Comparison of ENCODE assay signal across 17 mouse cellular contexts in genomic region chr12:83524329-83524728, GRCm38 (mm10). TPM values are rescaled to one million over a fixed set of nuclear protein-coding genes. Genes with fewer than 3 reads are reported as not detected.
DNase-seq lines count a peak whose midpoint lies in the region; ATAC-seq and TF ChIP-seq lines count a peak whose summit lies in the region.
"Had no signal": no experiment of that assay in that cellular context is flagged by ENCODE, and none has a peak within 500 bp of the region (broad histone marks: within the 10 kb centered on the region; RNA-seq: fewer than 3 reads in every experiment).

No protein-coding gene starts in this region.

- H3K27ac ChIP-seq in gastrocnemius, adult 2 months: peak overlapping the region; percentile 90
- peak overlapping the region; percentile 7 for H3K27ac ChIP-seq in heart, postnatal 0 days (ENCODE audit: low read depth)
- no peak overlapping the region for H3K27ac ChIP-seq in hindbrain, embryonic 10.5 days
- H3K27ac ChIP-seq: neural tube, embryonic 12.5 days had no signal

- no peaks in the 10 kb centered on the region for H3K36me3 ChIP-seq in heart, postnatal 0 days (replicated peaks; ENCODE audit: control insufficient read depth, insufficient read depth, low read length)
- H3K36me3 ChIP-seq in hindbrain, embryonic 10.5 days: peaks cover 9% of the 10 kb centered on the region; the same call in 1 of the 2 replicates

- intact Hi-C loops in gastrocnemius, adult 2 months (cut with DNase I): loop anchor here (2.0 to 5.0 kb wide), 2 partner anchors 20 to 108 kb away; partner anchors contain the start of gene Rbm25
- intact Hi-C loops in heart, postnatal 36 days (cut with DNase I): no loop called here
- intact Hi-C loops in left cerebral cortex, postnatal 36 days (cut with DNase I): no loop called here

- peaks cover 14% of the 10 kb centered on the region for H3K4me1 ChIP-seq in heart, postnatal 0 days (ENCODE audit: control insufficient read depth, insufficient read depth)
- H3K4me1 ChIP-seq in hindbrain, embryonic 10.5 days (replicated peaks): peaks cover 36% of the 10 kb centered on the region

- H3K27me3 ChIP-seq in heart, postnatal 0 days (ENCODE audit: control insufficient read depth, insufficient read depth, low read length): no peaks in the 10 kb centered on the region
- H3K27me3 ChIP-seq in hindbrain, embryonic 10.5 days (ENCODE audit: insufficient read depth, poor library complexity, severe bottlenecking): no peaks in the 10 kb centered on the region
- H3K27me3 ChIP-seq: neural tube, embryonic 12.5 days had no signal

- TF ChIP-seq EP300 in heart, postnatal 0 days (IDR thresholded peaks at IDR 0.05; ENCODE audit: low read depth): no peak

- no peak overlapping the region for H3K9ac ChIP-seq in heart, postnatal 0 days (replicated peaks; ENCODE audit: low read depth, low read length)
- H3K9ac ChIP-seq: forebrain, postnatal 0 days; neural tube, embryonic 12.5 days had no signal

- no peak overlapping the region for H3K4me2 ChIP-seq in heart, postnatal 0 days (ENCODE audit: low read depth, low read length)
- H3K4me2 ChIP-seq: neural tube, embryonic 12.5 days had no signal

- H3K4me3 ChIP-seq in gastrocnemius, adult 2 months: no peak overlapping the region
- H3K4me3 ChIP-seq in heart, postnatal 0 days (ENCODE audit: low read depth, low read length): no peak overlapping the region
- no peak overlapping the region for H3K4me3 ChIP-seq in hindbrain, embryonic 10.5 days
- H3K4me3 ChIP-seq: erythroblast, embryonic 14.5 days; neural tube, embryonic 12.5 days had no signal

- 58% methylated on average over 5 of the region's 5 CpGs for WGBS in heart, postnatal 0 days
- 81% methylated on average over 5 of the region's 5 CpGs for WGBS in hindbrain, embryonic 10.5 days

- H3K9me3 ChIP-seq in heart, postnatal 0 days (replicated peaks; ENCODE audit: control insufficient read depth, low read length): no peaks in the 10 kb centered on the region
- H3K9me3 ChIP-seq in hindbrain, embryonic 10.5 days: no peaks in the 10 kb centered on the region
- H3K9me3 ChIP-seq: neural tube, embryonic 12.5 days had no signal

- TF ChIP-seq CTCF in gastrocnemius, adult 2 months (IDR thresholded peaks at IDR 0.05): peak; percentile 55
- TF ChIP-seq CTCF in heart, postnatal 0 days (IDR thresholded peaks at IDR 0.05; ENCODE audit: low read depth): peak; percentile 5; the same call in 1 of the 2 replicates

- DNase-seq in gastrocnemius, adult 2 months: peak; percentile 75
- no peak for DNase-seq in gastrocnemius, postnatal 10 days
- DNase-seq in heart, postnatal 0 days (ENCODE audit: low spot score): no peak
- DNase-seq in heart, postnatal 36 days: no peak
- DNase-seq in cerebellum, adult 9-10 months: peak; percentile 53
- DNase-seq in hindbrain, embryonic 10.5 days (ENCODE audit: low spot score): no peak
- DNase-seq in left cerebral cortex, postnatal 36 days (ENCODE audit: low spot score in 2 of 2): no peak
- DNase-seq: B cell, adult 2 months; forebrain, postnatal 0 days; kidney, adult 8-10 months; kidney, postnatal 36 days; lung, postnatal 14 days; spleen, adult 18-20 months; thymus, adult 18-20 months had no signal

- ATAC-seq in heart, postnatal 0 days (ENCODE audit: insufficient read depth, low read depth): no peak
- ATAC-seq: forebrain, postnatal 0 days; inflammation-experienced regulatory T-cells, adult 6 months had no signal

RNA-seq across cellular contexts. Expression of gene Dcaf4, which starts 4.1 kb away (rescaled TPM):
- total RNA-seq in gastrocnemius, adult 2 months (2021): 10 to 100 TPM; 18.0 to 24.5 TPM
- total RNA-seq in gastrocnemius, postnatal 10 days (2021): 10 to 100 TPM; 26.1 to 26.5 TPM
- total RNA-seq in heart, postnatal 0 days (2014; rRNA removed; ENCODE audit: low replicate concordance): 33.4 and 47.3 TPM in 2 replicates
- 19.2 and 19.7 TPM in 2 replicates for polyA plus RNA-seq in heart, postnatal 0 days (2015; fragmentation: Nextera tagmentation; extraction: Ambion mirVana)
- total RNA-seq in heart, postnatal 36 days (2021): 10 to 100 TPM; 14.8 to 17.7 TPM
- polyA plus RNA-seq in hindbrain, embryonic 10.5 days (2016; fragmentation: Nextera tagmentation; extraction: Ambion mirVana): 24.8 and 25.7 TPM in 2 replicates
- total RNA-seq in left cerebral cortex, postnatal 36 days (2021): 10 to 100 TPM; 28.7 to 32.3 TPM

RNA-seq across cellular contexts. Expression of gene Dpf3, which starts 36.8 kb away (rescaled TPM):
- 10 to 100 TPM; 22.5 to 26.3 TPM for total RNA-seq in gastrocnemius, adult 2 months (2021)
- total RNA-seq in gastrocnemius, postnatal 10 days (2021): 10 to 100 TPM; 20.4 to 26.2 TPM
- 5.2 and 14.4 TPM in 2 replicates for total RNA-seq in heart, postnatal 0 days (2014; rRNA removed; ENCODE audit: low replicate concordance)
- polyA plus RNA-seq in heart, postnatal 0 days (2015; fragmentation: Nextera tagmentation; extraction: Ambion mirVana): 15.3 and 18.5 TPM in 2 replicates
- 10 to 100 TPM; 16.3 to 22.3 TPM for total RNA-seq in heart, postnatal 36 days (2021)
- polyA plus RNA-seq in hindbrain, embryonic 10.5 days (2016; fragmentation: Nextera tagmentation; extraction: Ambion mirVana): 5.3 and 10.5 TPM in 2 replicates
- 1 to 10 TPM; 4.4 to 7.8 TPM for total RNA-seq in left cerebral cortex, postnatal 36 days (2021)

Comparison
In these comparisons a context has a peak if more than half of its experiments do, and no peak if none do; other contexts are left out.
1. DNase-seq: peak in gastrocnemius, adult 2 months (single experiment) and cerebellum, adult 9-10 months (single experiment); none in gastrocnemius, postnatal 10 days (single experiment), heart, postnatal 0 days (single experiment), heart, postnatal 36 days (0 of 2), hindbrain, embryonic 10.5 days (single experiment) and left cerebral cortex, postnatal 36 days (0 of 2).